Mouse (Mus musculus) G1E (cell line): ENCODE data around the gene Fam209. TPM values are rescaled to one million over a fixed set of nuclear protein-coding genes. Genes with fewer than 3 reads are reported as not detected.

Experiments used
- ATAC-seq: 2 replicates; pipeline ENCODE4 v1.8.0; 2016; ENCODE audit warnings: mild to moderate bottlenecking; ENCODE audit not compliant: insufficient number of reproducible peaks, poor library complexity, low FRiP score, severe bottlenecking; ENCODE audit errors: extremely low read depth
- DNase-seq: peaks from one replicate; pipeline ENCODE4 v3.0.0; 2012; ENCODE audit warnings: low spot score
- H3K27me3 ChIP-seq: 2 replicates; pipeline ENCODE4 v1.6.1; 2012; ENCODE audit warnings: mild to moderate bottlenecking, low read length, inconsistent platforms; ENCODE audit not compliant: insufficient read depth
- H3K36me3 ChIP-seq: replicated peaks from 2 replicates; pipeline ENCODE3; 2012; ENCODE audit warnings: mild to moderate bottlenecking, inconsistent platforms
- H3K4me1 ChIP-seq: 2 replicates; pipeline ENCODE4 v1.6.1; 2012; ENCODE audit warnings: low read depth, low read length, inconsistent platforms, mixed read lengths; ENCODE audit not compliant: insufficient read depth
- H3K4me3 ChIP-seq: 2 replicates; pipeline ENCODE4 v1.5.1; 2012; ENCODE audit warnings: low read depth, mild to moderate bottlenecking, inconsistent platforms, low read length, moderate library complexity, mixed read lengths
- H3K9me3 ChIP-seq: replicated peaks from 2 replicates; pipeline ENCODE4 v1.6.1; 2012; ENCODE audit warnings: inconsistent platforms
- CTCF ChIP-seq: IDR thresholded peaks from 2 replicates; pipeline ENCODE4 v1.5.1; 2012; ENCODE audit warnings: low read depth, low read length, inconsistent platforms, mixed read lengths
- GATA1 ChIP-seq: IDR thresholded peaks from 2 replicates; pipeline ENCODE4 v1.6.1; 2012; ENCODE audit warnings: borderline replicate concordance, low read length, inconsistent platforms, mixed read lengths
- GATA2 ChIP-seq: IDR thresholded peaks from 2 replicates; pipeline ENCODE4 v1.6.1; 2012; ENCODE audit warnings: low read depth, low read length, inconsistent platforms, borderline replicate concordance
- POLR2AphosphoS5 ChIP-seq: IDR thresholded peaks from 2 replicates; pipeline ENCODE4 v1.6.1; 2012; ENCODE audit warnings: low read depth, low read length, inconsistent platforms; ENCODE audit not compliant: insufficient replicate concordance
- TAL1 ChIP-seq: conservative IDR thresholded peaks from 2 replicates; pipeline ENCODE4 v1.6.1; 2012; ENCODE audit warnings: low read depth, low read length, inconsistent platforms, mixed read lengths
- polyA plus RNA-seq: library from polyadenylated mRNA; stranded (reverse); fragments of >175 nt; gene quantifications from 2 replicates; pipeline ENCODE4 v1.2.3, GENCODE M21; 2012
- total RNA-seq, 2 experiments: library from RNA; stranded (forward) in 1 of 2; stranded (reverse) in 1 of 2; fragments of 200-1000 nt in 1 of 2; fragments of >200 nt in 1 of 2; fragmentation: Nextera tagmentation in 1 of 2; gene quantifications; 2 replicates each; pipeline ENCODE4 v1.2.3; 2014 to 2017

The Fam209 gene
- total and polyA plus RNA-seq, 3 experiments, result not detected

GRCm38 (mm10) chr2:172483766-172484413, 11.6 kb downstream of the Fam209 start:
- no peak for DNase-seq

GRCm38 (mm10) chr2:172484696-172485370, 12.5 kb downstream of the Fam209 start:
- DNase-seq (no peak), ATAC-seq (no peak)
- no peak for TF ChIP-seq GATA1
- TF ChIP-seq TAL1, result no peak
- no peak for TF ChIP-seq GATA2
- no peak for TF ChIP-seq CTCF
- no peak for TF ChIP-seq POLR2AphosphoS5
- peaks cover 2% of the 10 kb centered on the region; the same call in 1 of the 2 replicates for H3K27me3 ChIP-seq
- no peak overlapping the region for H3K4me3 ChIP-seq
- H3K9me3 ChIP-seq, result 0 out of 2 replicates have a peak, but pooled peaks cover 2% of the 10 kb centered on the region
- H3K4me1 ChIP-seq, result no peaks in the 10 kb centered on the region
- no peaks in the 10 kb centered on the region for H3K36me3 ChIP-seq

More at GRCm38 (mm10) chr2:172483766-172484413, 11.6 kb downstream of the Fam209 start:
- no peaks in the 10 kb centered on the region for H3K36me3 ChIP-seq
- H3K27me3 ChIP-seq, result peaks cover 2% of the 10 kb centered on the region; the same call in 1 of the 2 replicates
- no peak for ATAC-seq
- H3K4me3 ChIP-seq, result no peak overlapping the region
- H3K9me3 ChIP-seq, result 0 out of 2 replicates have a peak, but pooled peaks cover 2% of the 10 kb centered on the region
- no peak for TF ChIP-seq GATA2
- TF ChIP-seq CTCF, result no peak
- no peak for TF ChIP-seq GATA1
- no peak for TF ChIP-seq TAL1
- no peak for TF ChIP-seq POLR2AphosphoS5
- H3K4me1 ChIP-seq, result no peaks in the 10 kb centered on the region

- TF ChIP-seq GATA2, result no peak
- no peak for TF ChIP-seq TAL1
- TF ChIP-seq CTCF, result no peak
- TF ChIP-seq POLR2AphosphoS5, result no peak
- TF ChIP-seq GATA1, result no peak
- Histone ChIP-seq H3K9me3 (peaks cover 3% of the 10 kb centered on the region; the same call in 1 of the 2 replicates), H3K4me3 (no peak overlapping the region), H3K4me1 (peaks cover 2% of the 10 kb centered on the region; the same call in 1 of the 2 replicates), H3K27me3 (no peaks in the 10 kb centered on the region), H3K36me3 (no peaks in the 10 kb centered on the region)
- DNase-seq (no peak), ATAC-seq (no peak)
Measured at GRCm38 (mm10) chr2:172496736-172497345, 24.5 kb downstream of the Fam209 start.

DNA sequence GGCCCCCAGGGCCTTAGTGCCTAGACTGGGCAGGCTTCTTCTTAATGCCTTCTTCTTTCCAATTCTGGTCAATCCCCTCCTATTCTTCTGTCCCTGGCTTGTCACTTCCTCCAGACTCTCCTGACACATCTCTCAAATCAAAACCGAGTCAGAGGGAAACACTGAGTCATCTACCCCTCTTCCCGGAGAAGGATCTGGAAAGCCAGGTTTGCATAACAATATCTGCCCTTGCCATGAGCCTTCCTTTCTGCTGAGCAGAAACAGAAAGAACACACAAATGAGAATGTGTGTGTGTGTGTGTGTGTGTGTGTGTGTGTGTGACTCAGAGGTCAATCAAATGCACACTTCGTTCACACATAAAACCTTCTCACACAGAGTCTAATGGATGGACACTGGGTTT, 26.5 kb downstream of the Fam209 start:
- no peak overlapping the region for H3K4me3 ChIP-seq
- peaks cover 6% of the 10 kb centered on the region; the same call in 1 of the 2 replicates for H3K9me3 ChIP-seq
- no peaks in the 10 kb centered on the region for H3K27me3 ChIP-seq
- TF ChIP-seq POLR2AphosphoS5 (no peak), GATA2 (no peak), CTCF (no peak), TAL1 (no peak)
- no peaks in the 10 kb centered on the region for H3K36me3 ChIP-seq
- peaks cover 2% of the 10 kb centered on the region; the same call in 1 of the 2 replicates for H3K4me1 ChIP-seq
- no peak for DNase-seq
- no peak for ATAC-seq

DNA sequence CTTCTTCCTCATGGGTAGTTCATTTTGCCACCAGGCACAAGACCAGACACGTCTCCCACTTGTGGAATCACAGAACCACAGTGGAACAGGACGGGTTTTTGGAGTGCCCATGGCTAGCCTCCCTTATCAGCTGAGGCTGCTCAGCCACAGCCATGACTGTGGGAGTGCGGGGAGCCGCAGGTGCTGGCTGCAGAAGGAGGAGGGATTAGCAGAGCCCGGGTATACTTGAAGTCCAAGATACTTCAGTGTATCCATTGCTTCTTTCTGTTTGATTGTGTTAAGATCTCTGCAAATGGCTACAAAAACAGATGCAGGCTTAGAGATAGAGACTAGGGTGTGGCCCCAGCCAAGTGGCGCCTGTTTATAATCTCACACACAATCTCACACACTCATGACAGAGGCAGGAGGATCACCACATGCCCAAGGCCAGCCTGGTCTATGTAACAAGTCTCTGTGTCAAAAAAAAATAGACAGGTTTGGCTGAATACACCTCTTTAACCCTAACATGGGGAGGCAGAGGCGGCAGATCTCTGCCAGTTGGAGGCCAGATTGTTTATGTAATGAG, 28.5 kb downstream of the Fam209 start:
- TF ChIP-seq GATA1, result no peak
- no peak for TF ChIP-seq TAL1
- no peak for TF ChIP-seq GATA2
- no peak for TF ChIP-seq POLR2AphosphoS5
- no peak for TF ChIP-seq CTCF
- no peaks in the 10 kb centered on the region for H3K27me3 ChIP-seq
- H3K4me1 ChIP-seq, result peaks cover 2% of the 10 kb centered on the region; the same call in 1 of the 2 replicates
- no peaks in the 10 kb centered on the region for H3K36me3 ChIP-seq
- peak; percentile 84 for ATAC-seq
- DNase-seq, result no peak
- H3K4me3 ChIP-seq, result no peak overlapping the region
- H3K9me3 ChIP-seq, result peaks cover 12% of the 10 kb centered on the region; the same call in 1 of the 2 replicates

DNA sequence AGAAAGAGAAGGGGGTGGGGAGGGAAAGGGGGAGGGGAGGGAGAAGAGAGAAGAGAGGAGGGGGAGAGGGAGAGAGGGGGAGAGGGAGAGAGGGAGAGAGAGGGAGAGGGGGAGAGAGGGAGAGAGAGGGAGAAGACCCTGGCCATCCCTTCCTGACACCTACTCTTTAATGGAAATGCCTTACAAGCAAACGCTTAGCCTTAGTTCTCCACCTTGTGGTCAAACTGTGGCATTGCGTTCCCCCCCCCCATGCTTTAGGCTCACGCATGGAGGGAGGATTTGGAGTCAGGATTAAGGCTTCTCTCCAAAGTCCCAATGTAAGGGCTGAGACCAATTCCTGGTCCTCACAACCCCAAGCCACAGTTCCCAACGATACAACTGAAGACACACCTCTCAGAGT, 29.0 kb downstream of the Fam209 start:
- H3K36me3 ChIP-seq, result no peaks in the 10 kb centered on the region
- no peaks in the 10 kb centered on the region for H3K27me3 ChIP-seq
- H3K4me1 ChIP-seq, result peaks cover 2% of the 10 kb centered on the region; the same call in 1 of the 2 replicates
- ATAC-seq (no peak), DNase-seq (no peak)
- peaks cover 12% of the 10 kb centered on the region; the same call in 1 of the 2 replicates for H3K9me3 ChIP-seq
- no peak for TF ChIP-seq GATA1
- peak; percentile 31; the same call in 1 of the 2 replicates for TF ChIP-seq CTCF
- no peak overlapping the region for H3K4me3 ChIP-seq
